Mouse (Mus musculus) liver, postnatal 0 days (tissue): ENCODE data around the gene Efna1.

Source experiments
- CTCF ChIP-seq: sonication (generic); IDR thresholded peaks from 2 replicates; pipeline ENCODE4 v1.5.1; 2016; ENCODE audit warnings: antibody characterized with exemption, low read depth
- EP300 ChIP-seq: IDR thresholded peaks from 2 replicates; pipeline ENCODE4 v1.6.1; 2016; ENCODE audit warnings: antibody characterized with exemption, low read depth, mild to moderate bottlenecking

DNA sequence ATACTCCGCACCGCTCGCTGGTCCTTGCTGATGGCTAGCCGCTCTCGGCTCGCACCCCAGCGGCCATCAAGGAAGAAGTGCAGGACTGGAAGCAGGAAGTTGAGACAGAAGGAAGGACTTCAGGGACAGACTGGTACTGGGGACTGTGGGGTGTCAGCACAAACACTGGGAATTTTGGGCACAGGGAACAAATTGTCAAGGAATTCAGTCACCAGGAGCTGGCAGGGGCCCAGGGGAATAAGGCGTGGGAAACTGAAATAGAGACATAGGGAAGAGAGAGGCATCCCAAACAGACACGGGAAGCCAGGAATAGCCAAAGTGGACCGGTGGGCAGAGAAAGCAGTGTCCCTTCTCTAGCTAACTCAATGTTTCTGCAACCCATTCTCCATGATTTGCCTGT lies 44.4 kb downstream of the Efna1 start:
- TF ChIP-seq EP300 (no peak), CTCF (no peak)
